Comparison of ENCODE assay signal across 9 mouse cellular contexts in genomic region chr3:84324478-84324877, GRCm38 (mm10). TPM values are rescaled to one million over a fixed set of nuclear protein-coding genes. Genes with fewer than 3 reads are reported as not detected.
A peak's percentile ranks its signal among the peaks of the same experiment; 100 is the strongest.
DNase-seq lines count a peak whose midpoint lies in the region; ATAC-seq and TF ChIP-seq lines count a peak whose summit lies in the region.
"Had no signal": no experiment of that assay in that cellular context is flagged by ENCODE, and none has a peak within 500 bp of the region (broad histone marks: within the 10 kb centered on the region; RNA-seq: fewer than 3 reads in every experiment).

No protein-coding gene starts in this region.

- H3K27me3 ChIP-seq in forebrain, postnatal 0 days (ENCODE audit: insufficient read depth, low read length) = no peaks in the 10 kb centered on the region
- no peaks in the 10 kb centered on the region for H3K27me3 ChIP-seq in forebrain, embryonic 16.5 days (replicated peaks; ENCODE audit: control insufficient read depth, insufficient read depth, low read length)

- no peak overlapping the region for H3K27ac ChIP-seq in forebrain, postnatal 0 days (ENCODE audit: low read depth, low read length)
- no peak overlapping the region for H3K27ac ChIP-seq in forebrain, embryonic 16.5 days (ENCODE audit: low read length)
- H3K27ac ChIP-seq: gastrocnemius, adult 2 months had no signal

- no peak overlapping the region for H3K4me3 ChIP-seq in forebrain, postnatal 0 days (ENCODE audit: low read depth, low read length)
- H3K4me3 ChIP-seq in forebrain, embryonic 16.5 days (replicated peaks; ENCODE audit: low read length) = no peak overlapping the region
- H3K4me3 ChIP-seq: gastrocnemius, adult 2 months had no signal

- no peaks in the 10 kb centered on the region for H3K4me1 ChIP-seq in forebrain, postnatal 0 days (ENCODE audit: insufficient read depth)
- no peaks in the 10 kb centered on the region for H3K4me1 ChIP-seq in forebrain, embryonic 16.5 days (replicated peaks; ENCODE audit: control insufficient read depth, insufficient read depth, low read length)

- WGBS in forebrain, postnatal 0 days = 28% methylated on average over 3 of the region's 3 CpGs
- WGBS in forebrain, embryonic 16.5 days = 35% methylated on average over 3 of the region's 3 CpGs

- H3K4me2 ChIP-seq in forebrain, postnatal 0 days (ENCODE audit: low read depth) = no peak overlapping the region
- no peak overlapping the region for H3K4me2 ChIP-seq in forebrain, embryonic 16.5 days (ENCODE audit: low read length)

- ATAC-seq in forebrain, postnatal 0 days = 0 out of 2 replicates have a peak, but pooled peaks have one; percentile 34
- ATAC-seq in forebrain, embryonic 16.5 days = no peak

- H3K9me3 ChIP-seq in forebrain, postnatal 0 days (ENCODE audit: low read length) = no peaks in the 10 kb centered on the region
- no peaks in the 10 kb centered on the region for H3K9me3 ChIP-seq in forebrain, embryonic 16.5 days (ENCODE audit: control insufficient read depth, low read length)

- no peak for DNase-seq in forebrain, postnatal 0 days
- peak; percentile 11 for DNase-seq in urinary bladder, postnatal 14 days (ENCODE audit: low spot score)
- DNase-seq in urinary bladder, adult 2 months (ENCODE audit: low spot score) = no peak
- DNase-seq in kidney, postnatal 25 days = peak; percentile 42 to 70
- DNase-seq in ovary, postnatal 36 days (ENCODE audit: low spot score) = no peak
- DNase-seq in left cerebral cortex, adult 8-10 months (ENCODE audit: low spot score in 2 of 2) = no peak
- no peak for DNase-seq in urinary bladder, postnatal 10 days (ENCODE audit: low spot score)

- no peak overlapping the region for H3K9ac ChIP-seq in forebrain, postnatal 0 days
- no peak overlapping the region for H3K9ac ChIP-seq in forebrain, embryonic 16.5 days (replicated peaks; ENCODE audit: low read depth, low read length)

- no peaks in the 10 kb centered on the region for H3K36me3 ChIP-seq in forebrain, postnatal 0 days (ENCODE audit: insufficient read depth)
- no peaks in the 10 kb centered on the region for H3K36me3 ChIP-seq in forebrain, embryonic 16.5 days (ENCODE audit: control insufficient read depth, insufficient read depth)

- no peak for TF ChIP-seq CTCF in forebrain, postnatal 0 days (IDR thresholded peaks at IDR 0.05; ENCODE audit: low read depth)

RNA-seq across cellular contexts. Expression of gene Trim2, which starts 17.8 kb away (rescaled TPM):
- 186 and 218 TPM in 2 replicates for total RNA-seq in forebrain, postnatal 0 days (2014; rRNA removed)
- polyA plus RNA-seq in forebrain, postnatal 0 days (2015; fragmentation: Nextera tagmentation; extraction: Ambion mirVana) = 75.9 and 127 TPM in 2 replicates
- polyA plus RNA-seq in forebrain, embryonic 16.5 days (2015; fragmentation: Nextera tagmentation; extraction: Ambion mirVana) = 195 and 201 TPM in 2 replicates
- 6.6 and 8.9 TPM in 2 replicates for polyA plus RNA-seq in urinary bladder, adult 2 months (2012; rRNA removed)
- 100 to 1,000 TPM; 252 to 273 (median 260) TPM for total RNA-seq in left cerebral cortex, adult 8-10 months (2022)

Comparison
In these comparisons a context has a peak if more than half of its experiments do, and no peak if none do; other contexts are left out.
1. DNase-seq: peak in urinary bladder, postnatal 14 days (single experiment) and kidney, postnatal 25 days (2 of 2); none in forebrain, postnatal 0 days (single experiment), urinary bladder, adult 2 months (single experiment), ovary, postnatal 36 days (single experiment), left cerebral cortex, adult 8-10 months (0 of 2) and urinary bladder, postnatal 10 days (single experiment).